Mouse (Mus musculus) lung, embryonic 15.5 days (tissue): ENCODE results near the gene Mgst2. TPM values are rescaled to one million over a fixed set of nuclear protein-coding genes. Genes with fewer than 3 reads are reported as not detected.

Experiments
- ATAC-seq: fragments of 200-750 bp; cut with Nextera tagmentation; 2 replicates; pipeline ENCODE4 v1.8.0; 2017; ENCODE audit warnings: moderate number of reproducible peaks, borderline replicate concordance; ENCODE audit not compliant: low FRiP score, low TSS enrichment; ENCODE audit errors: extremely low read depth
- H3K27ac ChIP-seq: fragments of 300-500 bp; sonication (generic); 2 replicates; pipeline ENCODE4 v1.5.1; 2015; ENCODE audit warnings: moderate library complexity, mild to moderate bottlenecking, inconsistent platforms
- H3K27me3 ChIP-seq: fragments of 300-500 bp; sonication (generic); 2 replicates; pipeline ENCODE4 v1.6.1; 2015; ENCODE audit warnings: inconsistent platforms
- H3K36me3 ChIP-seq: fragments of 300-500 bp; sonication (generic); 2 replicates; pipeline ENCODE4 v1.6.1; 2015; ENCODE audit warnings: inconsistent platforms
- H3K4me1 ChIP-seq: fragments of 300-500 bp; sonication (generic); 2 replicates; pipeline ENCODE4 v1.6.1; 2015; ENCODE audit warnings: inconsistent platforms
- H3K4me2 ChIP-seq: fragments of 300-500 bp; sonication (generic); 2 replicates; pipeline ENCODE4 v1.6.1; 2015; ENCODE audit warnings: inconsistent platforms, mild to moderate bottlenecking, moderate library complexity
- H3K4me3 ChIP-seq: fragments of 300-500 bp; sonication (generic); 2 replicates; pipeline ENCODE4 v1.5.1; 2015; ENCODE audit warnings: mild to moderate bottlenecking, inconsistent platforms
- H3K9ac ChIP-seq: fragments of 300-500 bp; sonication (generic); 2 replicates; pipeline ENCODE4 v1.6.1; 2015; ENCODE audit warnings: inconsistent platforms
- H3K9me3 ChIP-seq: fragments of 300-500 bp; sonication (generic); 2 replicates; pipeline ENCODE4 v1.6.1; 2016; ENCODE audit warnings: inconsistent platforms
- WGBS: fragments of 180-500 bp; shearing (Covaris S2); methylation state at CpG from one replicate; pipeline ENCODE4 v1.1.7; 2015; 5-methylcytosine and 5-hydroxymethylcytosine counted together
- polyA plus RNA-seq: library from polyadenylated mRNA; unstranded; fragments of >200 nt; fragmentation: Nextera tagmentation; extraction: Ambion mirVana; gene quantifications from 2 replicates; pipeline ENCODE4 v1.2.1, GENCODE M21; 2015

Gene Mgst2
- 2.8 and 3.2 TPM in 2 replicates for polyA plus RNA-seq

- Histone ChIP-seq H3K36me3 (no peaks in the 10 kb centered on the region), H3K4me3 (no peak within 1 kb of the TSS), H3K4me2 (no peak within 1 kb of the TSS), H3K27ac (peak within 1 kb of the TSS; percentile 47; the same call in 1 of the 2 replicates), H3K9ac (no peak within 1 kb of the TSS), H3K9me3 (no peaks in the 10 kb centered on the region), H3K4me1 (peaks cover 26% of the 10 kb centered on the region), H3K27me3 (no peaks in the 10 kb centered on the region)
- 40% methylated on average over 4 of the region's 4 CpGs for WGBS
- no peak for ATAC-seq
These were observed at the start of gene Mgst2 for GRCm38 (mm10) chr3:51660060-51660459. Gene Mgst2, plus strand, starts transcription at chr3:51660360.

DNA sequence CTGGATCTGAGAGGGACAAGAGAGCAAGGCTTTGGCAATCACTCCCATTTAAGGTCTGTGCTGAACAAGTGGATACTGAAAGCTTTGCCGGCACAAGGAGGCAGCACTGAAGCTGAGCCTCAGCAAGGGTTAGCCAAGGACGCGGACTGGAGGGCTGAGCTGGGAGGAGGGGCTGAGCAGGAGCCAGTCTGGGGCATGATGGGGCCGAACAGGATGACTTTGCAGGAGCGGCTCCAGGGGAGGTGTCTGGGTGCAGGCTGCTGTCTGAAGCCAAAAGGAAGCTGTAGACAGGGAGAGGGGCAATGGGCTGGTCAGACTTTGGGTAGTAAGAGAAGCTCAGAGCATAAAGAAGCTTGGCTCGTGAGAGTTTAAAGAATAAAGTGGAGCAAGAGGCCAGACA is 48.2 kb upstream of the Mgst2 start:
- WGBS = 7% methylated on average over 6 of the region's 6 CpGs
- Histone ChIP-seq H3K27ac (no peak overlapping the region), H3K9me3 (no peaks in the 10 kb centered on the region), H3K4me1 (no peaks in the 10 kb centered on the region), H3K9ac (no peak overlapping the region), H3K4me3 (no peak overlapping the region), H3K36me3 (no peaks in the 10 kb centered on the region), H3K4me2 (no peak overlapping the region), H3K27me3 (no peaks in the 10 kb centered on the region)
- ATAC-seq = peak; percentile 69; the same call in 1 of the 2 replicates

DNA sequence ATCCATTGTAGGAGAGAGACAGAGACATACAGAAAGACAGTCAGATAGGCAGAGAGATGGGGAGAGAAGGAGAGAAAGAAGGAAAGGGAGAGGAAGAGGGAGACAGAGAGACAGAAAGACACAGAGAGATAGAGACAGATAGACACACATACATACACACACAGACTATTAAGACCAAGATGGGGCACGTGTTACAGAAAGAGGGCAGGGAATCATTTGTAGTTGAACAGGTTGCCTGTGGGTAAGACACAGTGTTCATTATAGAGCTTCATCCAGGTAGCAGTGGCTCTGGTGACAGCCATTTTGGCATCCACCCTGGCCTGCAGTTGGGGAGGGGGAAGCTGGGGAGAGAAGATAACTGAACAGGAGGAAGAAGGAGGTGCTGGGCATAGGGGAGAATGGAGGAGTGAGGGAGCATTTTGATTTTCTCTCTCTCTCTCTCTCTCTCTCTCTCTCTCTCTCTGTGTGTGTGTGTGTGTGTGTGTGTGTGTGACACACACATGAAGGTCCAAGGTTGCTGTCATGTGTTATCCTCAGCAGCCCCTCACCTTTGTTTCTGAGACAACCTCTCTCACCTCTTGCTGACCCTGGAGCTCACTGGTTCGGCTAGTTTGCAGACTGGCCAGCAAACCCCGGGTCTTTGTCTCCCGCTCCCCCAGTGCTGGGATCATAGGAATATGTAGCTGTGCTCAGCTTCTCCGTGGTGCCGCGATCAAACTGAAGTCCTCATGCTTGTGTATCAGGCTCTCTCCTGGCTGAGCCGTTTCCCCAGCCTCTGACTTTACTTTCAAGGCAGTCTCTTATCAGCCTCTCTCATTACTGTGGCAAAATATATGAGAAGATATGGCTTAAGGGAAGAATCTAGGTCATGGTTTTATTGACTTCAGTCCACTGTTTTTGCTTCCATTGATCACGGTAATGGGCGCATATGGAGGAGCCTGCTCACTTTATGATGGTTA is 47.5 kb upstream of the Mgst2 start:
- Histone ChIP-seq H3K27ac (no peak overlapping the region), H3K4me1 (no peaks in the 10 kb centered on the region), H3K4me3 (no peak overlapping the region), H3K9ac (no peak overlapping the region), H3K27me3 (no peaks in the 10 kb centered on the region), H3K4me2 (no peak overlapping the region), H3K9me3 (no peaks in the 10 kb centered on the region), H3K36me3 (no peaks in the 10 kb centered on the region)
- 72% methylated on average over 10 of the region's 10 CpGs for WGBS
- no peak for ATAC-seq

GRCm38 (mm10) chr3:51614278-51614677 is 45.9 kb upstream of the Mgst2 start:
- Histone ChIP-seq H3K4me3 (no peak overlapping the region), H3K4me1 (no peaks in the 10 kb centered on the region), H3K27me3 (no peaks in the 10 kb centered on the region), H3K27ac (no peak overlapping the region), H3K4me2 (no peak overlapping the region), H3K36me3 (no peaks in the 10 kb centered on the region), H3K9me3 (no peaks in the 10 kb centered on the region), H3K9ac (no peak overlapping the region)
- no peak for ATAC-seq
- 78% methylated on average over 13 of the region's 13 CpGs for WGBS

DNA sequence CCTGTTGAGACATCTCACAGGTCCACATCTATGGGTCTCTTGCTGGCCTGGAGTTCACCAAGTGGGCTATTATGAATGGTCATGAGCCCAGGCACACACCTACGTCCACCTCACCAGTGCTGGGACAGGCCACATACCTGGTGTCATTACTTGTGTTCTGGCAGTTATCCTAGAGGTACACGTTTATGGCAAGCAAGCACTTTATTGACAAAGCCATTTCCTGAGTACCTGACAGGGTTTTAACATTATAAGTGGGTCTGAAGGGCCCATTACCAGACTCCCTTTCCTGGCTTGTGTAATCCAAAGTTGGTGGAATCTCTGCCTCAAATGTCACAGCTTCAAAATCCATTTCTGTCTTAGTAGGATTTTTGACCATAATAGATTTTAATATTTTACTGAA is 36.2 kb upstream of the Mgst2 start:
- Histone ChIP-seq H3K36me3 (no peaks in the 10 kb centered on the region), H3K4me2 (no peak overlapping the region), H3K9ac (no peak overlapping the region), H3K4me1 (no peaks in the 10 kb centered on the region), H3K27me3 (no peaks in the 10 kb centered on the region), H3K9me3 (no peaks in the 10 kb centered on the region), H3K27ac (no peak overlapping the region), H3K4me3 (no peak overlapping the region)
- no peak for ATAC-seq
- WGBS = 52% methylated on average over 2 of the region's 2 CpGs

DNA sequence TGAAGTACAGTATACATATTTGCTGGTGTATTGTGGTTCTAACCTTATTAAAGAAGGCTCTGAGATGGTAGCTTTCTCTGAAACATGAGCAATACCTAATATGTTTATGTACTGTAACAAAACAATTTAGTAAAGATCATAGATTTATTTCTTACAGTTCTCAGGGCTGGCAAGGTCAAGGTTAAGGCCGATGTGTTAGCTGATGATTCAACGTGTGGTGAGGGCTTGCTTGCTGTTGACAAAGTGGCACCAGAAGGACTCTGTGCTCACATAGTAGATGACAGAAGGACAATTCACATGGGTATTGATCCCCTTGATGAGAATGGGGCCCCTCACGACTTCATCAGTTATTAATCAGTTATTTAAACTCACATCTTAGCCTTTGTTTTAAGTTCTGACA is 32.4 kb upstream of the Mgst2 start:
- no peak overlapping the region for H3K27ac ChIP-seq
- no peak overlapping the region for H3K4me3 ChIP-seq
- H3K9ac ChIP-seq = no peak overlapping the region
- H3K4me2 ChIP-seq = no peak overlapping the region
- WGBS = 59% methylated on average over 3 of the region's 3 CpGs
- peaks cover 3% of the 10 kb centered on the region; the same call in 1 of the 2 replicates for H3K9me3 ChIP-seq
- H3K4me1 ChIP-seq = no peaks in the 10 kb centered on the region
- H3K27me3 ChIP-seq = no peaks in the 10 kb centered on the region
- H3K36me3 ChIP-seq = no peaks in the 10 kb centered on the region
- ATAC-seq = no peak

- peaks cover 3% of the 10 kb centered on the region; the same call in 1 of the 2 replicates for H3K9me3 ChIP-seq
- no peak overlapping the region for H3K27ac ChIP-seq
- no peak overlapping the region for H3K9ac ChIP-seq
- no peak overlapping the region for H3K4me2 ChIP-seq
- H3K36me3 ChIP-seq = no peaks in the 10 kb centered on the region
- WGBS = 41% methylated on average over 3 of the region's 3 CpGs
- no peak overlapping the region for H3K4me3 ChIP-seq
- ATAC-seq = no peak
- no peaks in the 10 kb centered on the region for H3K4me1 ChIP-seq
- H3K27me3 ChIP-seq = no peaks in the 10 kb centered on the region
These were observed 31.2 kb upstream of the Mgst2 start for GRCm38 (mm10) chr3:51628977-51629376.

GRCm38 (mm10) chr3:51630746-51631145 is 29.4 kb upstream of the Mgst2 start:
- Histone ChIP-seq H3K36me3 (no peaks in the 10 kb centered on the region), H3K9me3 (peaks cover 3% of the 10 kb centered on the region; the same call in 1 of the 2 replicates), H3K9ac (no peak overlapping the region), H3K4me3 (no peak overlapping the region), H3K27ac (no peak overlapping the region), H3K4me2 (no peak overlapping the region), H3K27me3 (no peaks in the 10 kb centered on the region), H3K4me1 (no peaks in the 10 kb centered on the region)
- 96% methylated on average over 1 of the region's 1 CpGs for WGBS
- no peak for ATAC-seq

- H3K4me2 ChIP-seq = no peak overlapping the region
- no peaks in the 10 kb centered on the region for H3K36me3 ChIP-seq
- no peak overlapping the region for H3K9ac ChIP-seq
- H3K9me3 ChIP-seq = peaks cover 3% of the 10 kb centered on the region; the same call in 1 of the 2 replicates
- H3K4me1 ChIP-seq = no peaks in the 10 kb centered on the region
- ATAC-seq = no peak
- H3K27ac ChIP-seq = no peak overlapping the region
- no peaks in the 10 kb centered on the region for H3K27me3 ChIP-seq
- 88% methylated on average over 4 of the region's 4 CpGs for WGBS
- H3K4me3 ChIP-seq = no peak overlapping the region
These were observed 28.2 kb upstream of the Mgst2 start for GRCm38 (mm10) chr3:51631971-51632370.

GRCm38 (mm10) chr3:51634451-51634850 is 25.7 kb upstream of the Mgst2 start:
- H3K9ac ChIP-seq = no peak overlapping the region

DNA sequence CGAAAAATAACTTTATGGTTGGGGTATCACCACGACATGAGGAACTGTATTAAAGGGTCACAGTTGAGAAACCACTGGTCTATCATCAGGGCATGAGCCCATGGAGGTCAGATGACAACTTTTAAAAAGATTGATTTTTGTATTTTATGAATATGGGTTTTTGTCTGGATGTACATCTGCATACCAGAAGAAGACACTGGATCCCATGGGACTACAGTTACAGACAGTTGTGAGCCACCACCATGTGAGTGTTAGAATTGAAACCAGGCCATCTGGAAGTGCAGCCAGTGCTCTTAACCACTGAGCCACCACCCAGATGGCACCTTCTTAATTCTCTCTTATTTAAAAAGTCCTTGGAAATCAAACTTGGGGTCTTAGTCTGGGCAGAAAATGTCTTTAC is 24.2 kb upstream of the Mgst2 start:
- Histone ChIP-seq H3K4me1 (no peaks in the 10 kb centered on the region), H3K36me3 (no peaks in the 10 kb centered on the region), H3K9me3 (peaks cover 3% of the 10 kb centered on the region; the same call in 1 of the 2 replicates), H3K4me2 (no peak overlapping the region), H3K27ac (no peak overlapping the region), H3K27me3 (no peaks in the 10 kb centered on the region), H3K9ac (no peak overlapping the region), H3K4me3 (no peak overlapping the region)
- no peak for ATAC-seq
- WGBS = 69% methylated on average over 2 of the region's 2 CpGs

More at GRCm38 (mm10) chr3:51634451-51634850, 25.7 kb upstream of the Mgst2 start:
- no peak overlapping the region for H3K4me2 ChIP-seq
- H3K4me3 ChIP-seq = no peak overlapping the region
- no peak for ATAC-seq
- H3K27me3 ChIP-seq = no peaks in the 10 kb centered on the region
- no peaks in the 10 kb centered on the region for H3K36me3 ChIP-seq
- H3K4me1 ChIP-seq = no peaks in the 10 kb centered on the region
- 75% methylated on average over 1 of the region's 1 CpGs for WGBS
- H3K27ac ChIP-seq = no peak overlapping the region
- peaks cover 3% of the 10 kb centered on the region; the same call in 1 of the 2 replicates for H3K9me3 ChIP-seq

GRCm38 (mm10) chr3:51636700-51637099 is 23.5 kb upstream of the Mgst2 start:
- 0 out of 2 replicates have a peak overlapping the region, but pooled peaks have one; percentile 4 for H3K4me2 ChIP-seq
- H3K27me3 ChIP-seq = no peaks in the 10 kb centered on the region
- ATAC-seq = no peak
- WGBS = 85% methylated on average over 20 of the region's 20 CpGs
- no peak overlapping the region for H3K9ac ChIP-seq
- no peaks in the 10 kb centered on the region for H3K4me1 ChIP-seq
- no peaks in the 10 kb centered on the region for H3K9me3 ChIP-seq
- H3K27ac ChIP-seq = no peak overlapping the region
- H3K4me3 ChIP-seq = no peak overlapping the region
- no peaks in the 10 kb centered on the region for H3K36me3 ChIP-seq
